Mouse (Mus musculus) spleen, postnatal 36 days (tissue): Measurements from ENCODE around the gene Rnf6.
"Not testable (repeated sequence)": the region's sequence is repeated elsewhere in the genome, so short reads cannot be mapped to it uniquely, and the experiment has no call there.

Experiments
- DNase-seq, 2 experiments: peaks; one replicate each; pipeline ENCODE4 v3.0.0; 2022; ENCODE audit warnings: low spot score in 2 of 2, mixed read lengths in 1 of 2

The Rnf6 gene

GRCm38 (mm10) chr5:146230864-146231654, 9.7 kb upstream of the Rnf6 start, which contains the start of gene Cdk8:
Gene Cdk8, plus strand, starts transcription at chr5:146231230.
- DNase-seq: peak; percentile 88

DNA sequence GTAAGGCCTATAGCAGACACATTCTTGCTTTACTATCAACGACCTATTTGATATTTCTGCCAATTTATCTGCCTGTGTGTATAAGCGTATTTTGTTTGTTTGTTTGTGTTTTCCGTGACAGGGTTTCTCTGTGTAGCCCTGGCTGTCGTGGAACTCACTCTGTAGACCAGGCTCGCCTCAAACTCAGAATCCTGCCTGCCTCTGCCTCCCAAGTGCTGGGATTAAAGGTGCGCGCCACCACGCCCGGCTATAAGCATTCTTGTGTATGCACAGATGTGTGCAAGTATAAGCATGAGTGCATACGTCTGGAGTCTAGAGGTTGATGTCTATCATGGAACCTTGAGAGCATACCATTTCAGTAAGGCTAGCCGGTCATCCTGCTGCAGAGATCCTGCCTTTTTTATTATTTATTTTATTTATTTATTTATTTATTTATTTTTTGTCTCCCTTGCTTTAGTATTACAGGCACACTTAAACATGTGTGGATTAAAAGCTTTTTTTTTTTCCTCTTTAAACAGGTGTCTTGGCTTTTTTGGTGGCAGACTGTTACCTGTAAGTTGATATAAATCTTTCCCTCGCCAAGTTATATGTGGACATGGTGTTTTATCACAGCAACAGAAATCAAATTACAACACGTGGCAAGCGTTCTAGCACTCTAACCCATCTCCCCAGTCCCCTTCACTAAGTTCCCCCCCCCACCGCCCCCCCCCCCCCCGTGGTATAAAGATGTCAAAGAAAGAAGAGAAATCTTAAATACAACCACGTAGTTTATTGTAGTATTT, 8.7 kb upstream of the Rnf6 start:
- no peak for DNase-seq

DNA sequence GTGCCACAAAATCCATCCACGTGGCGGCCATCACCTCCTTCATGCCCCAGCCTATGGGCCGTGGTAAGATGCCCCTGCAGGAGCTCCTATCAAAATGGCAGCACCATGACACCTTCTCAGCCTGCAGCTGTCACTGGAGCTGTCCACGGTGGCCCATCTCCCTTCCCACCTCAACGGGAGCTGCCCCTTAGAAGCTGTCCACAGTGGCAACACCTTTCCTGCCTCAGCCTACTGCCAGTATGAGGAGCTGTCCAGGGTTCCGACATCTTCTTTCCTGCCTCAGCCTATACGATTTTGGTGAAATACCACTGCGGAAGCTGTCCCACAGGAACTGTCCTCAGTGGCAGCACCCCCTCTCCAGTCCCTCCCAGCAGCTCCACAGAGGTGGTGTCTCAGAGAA, 6.1 kb upstream of the Rnf6 start:
- no peak for DNase-seq

DNA sequence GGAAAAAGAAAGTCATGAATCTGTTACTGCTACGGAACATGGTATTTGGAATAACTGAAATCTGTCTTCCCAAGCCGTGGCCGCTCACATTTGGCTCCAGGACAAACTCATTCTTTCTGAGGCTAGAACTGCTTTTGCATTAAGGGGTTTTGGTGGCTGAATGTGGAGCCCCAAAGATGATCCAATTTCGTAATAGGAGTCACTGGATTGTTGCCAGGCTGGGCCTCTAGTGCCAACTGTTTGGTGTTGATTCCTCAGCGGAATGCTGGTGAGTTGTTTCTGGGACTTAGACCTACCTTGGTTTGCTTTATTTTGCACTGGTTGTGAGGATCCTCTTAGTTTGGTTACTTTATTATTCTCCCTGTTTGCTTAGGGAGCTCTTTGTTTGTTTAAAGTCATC, 2.4 kb upstream of the Rnf6 start:
- no peak for DNase-seq

DNA sequence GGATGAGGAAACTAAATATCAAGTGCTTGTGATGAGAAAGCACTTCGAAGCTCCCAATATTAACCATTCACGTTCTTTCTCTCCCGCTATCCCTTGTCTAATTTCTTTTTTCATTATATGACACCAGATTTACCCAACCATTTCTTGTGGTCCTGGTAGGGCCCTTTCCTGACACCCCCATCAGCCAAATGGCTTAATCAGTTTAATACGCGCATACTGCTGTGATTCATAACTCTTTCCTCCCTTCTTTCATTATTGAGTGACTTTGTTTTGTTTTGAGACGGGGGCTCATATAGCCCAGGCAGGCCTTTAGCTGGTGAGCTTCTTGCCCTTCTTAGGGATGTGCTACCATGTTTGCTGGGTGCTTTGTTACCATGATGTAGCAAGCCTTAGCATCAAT, 367 bp upstream of the Rnf6 start:
- no peak for DNase-seq

DNA sequence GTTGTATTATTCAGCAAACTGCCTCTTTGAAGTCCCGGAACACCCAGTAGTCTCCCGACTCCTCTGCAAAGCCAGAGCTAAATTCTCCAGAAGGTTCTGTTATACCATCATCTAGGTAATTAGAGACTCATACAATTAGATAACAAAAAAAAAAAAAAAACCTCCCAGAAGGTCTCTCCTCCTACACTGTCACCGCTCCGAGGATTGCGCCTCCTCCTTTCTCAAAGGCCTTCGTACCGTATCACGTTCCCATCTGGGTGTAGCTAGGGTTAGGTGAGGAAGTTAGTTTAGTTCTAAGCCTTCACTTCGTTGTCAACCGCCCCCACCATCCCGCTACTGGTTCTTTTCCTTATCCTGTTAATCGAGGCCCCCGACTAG, 865 bp downstream of the Rnf6 start:
- DNase-seq: no peak

DNA sequence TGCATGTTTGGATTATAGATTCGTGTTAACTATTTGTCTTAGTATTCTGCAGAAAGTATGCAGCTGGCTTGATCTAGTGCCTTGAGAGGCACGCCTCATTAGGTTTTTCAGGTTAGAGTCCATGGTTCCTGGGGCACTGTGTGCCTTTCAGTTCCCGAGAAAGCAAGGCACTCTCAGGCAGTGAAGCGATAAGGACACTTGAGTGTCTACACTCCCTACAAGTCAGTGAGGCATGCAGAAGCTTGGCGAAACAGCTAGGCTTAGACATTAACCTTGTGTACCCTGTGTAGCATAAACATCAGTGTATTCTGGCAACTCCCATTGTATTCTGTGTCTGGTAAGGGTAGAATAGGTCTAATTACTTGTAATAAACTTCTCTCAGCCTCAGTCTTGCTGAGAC, 15.8 kb downstream of the Rnf6 start:
- DNase-seq: no peak

GRCm38 (mm10) chr5:146203921-146204320, 17.4 kb downstream of the Rnf6 start:
- DNase-seq: no peak

- no peak for DNase-seq
These were observed 20.8 kb downstream of the Rnf6 start for GRCm38 (mm10) chr5:146200580-146200979.

DNA sequence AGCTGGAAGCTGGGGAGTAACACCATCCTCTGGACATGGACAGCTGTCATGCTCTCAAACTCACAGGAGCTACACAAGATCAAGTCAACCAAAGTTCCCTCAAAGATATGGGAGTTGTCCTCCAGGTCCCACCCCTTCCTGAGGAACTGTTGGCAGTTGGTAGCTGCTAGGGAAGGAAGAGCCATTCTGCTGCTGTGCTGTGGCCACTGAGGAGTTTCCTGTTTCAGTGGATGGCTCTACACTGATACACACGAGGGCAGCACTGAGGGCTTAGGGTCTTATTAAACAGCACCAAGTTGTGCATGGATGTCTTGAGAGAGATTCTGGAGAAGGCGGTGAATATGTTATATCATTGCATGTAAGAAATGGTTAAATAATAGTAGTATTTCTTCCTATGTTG, 21.8 kb downstream of the Rnf6 start:
- DNase-seq: no peak

DNA sequence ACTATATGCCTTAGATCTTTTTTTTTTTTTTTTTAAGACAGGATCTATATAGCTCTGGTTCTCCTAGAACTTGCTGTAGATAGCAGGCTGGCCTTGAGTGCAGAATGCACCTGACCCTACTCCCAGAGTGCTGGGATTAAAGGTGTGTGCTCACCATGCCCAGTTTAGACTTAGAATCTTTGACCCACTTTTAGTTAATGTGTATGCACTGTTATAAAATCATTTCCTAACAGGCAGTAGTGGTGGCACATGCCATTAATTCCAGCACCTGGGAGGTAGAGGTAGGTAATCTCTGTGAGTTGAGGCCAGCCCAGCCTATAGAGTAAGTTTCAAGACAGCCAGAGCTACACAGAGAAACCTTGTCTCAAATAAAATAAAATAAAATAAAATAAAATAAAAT, 22.3 kb downstream of the Rnf6 start:
- no peak for DNase-seq

GRCm38 (mm10) chr5:146193360-146193759, 28.0 kb downstream of the Rnf6 start:
- no peak for DNase-seq

DNA sequence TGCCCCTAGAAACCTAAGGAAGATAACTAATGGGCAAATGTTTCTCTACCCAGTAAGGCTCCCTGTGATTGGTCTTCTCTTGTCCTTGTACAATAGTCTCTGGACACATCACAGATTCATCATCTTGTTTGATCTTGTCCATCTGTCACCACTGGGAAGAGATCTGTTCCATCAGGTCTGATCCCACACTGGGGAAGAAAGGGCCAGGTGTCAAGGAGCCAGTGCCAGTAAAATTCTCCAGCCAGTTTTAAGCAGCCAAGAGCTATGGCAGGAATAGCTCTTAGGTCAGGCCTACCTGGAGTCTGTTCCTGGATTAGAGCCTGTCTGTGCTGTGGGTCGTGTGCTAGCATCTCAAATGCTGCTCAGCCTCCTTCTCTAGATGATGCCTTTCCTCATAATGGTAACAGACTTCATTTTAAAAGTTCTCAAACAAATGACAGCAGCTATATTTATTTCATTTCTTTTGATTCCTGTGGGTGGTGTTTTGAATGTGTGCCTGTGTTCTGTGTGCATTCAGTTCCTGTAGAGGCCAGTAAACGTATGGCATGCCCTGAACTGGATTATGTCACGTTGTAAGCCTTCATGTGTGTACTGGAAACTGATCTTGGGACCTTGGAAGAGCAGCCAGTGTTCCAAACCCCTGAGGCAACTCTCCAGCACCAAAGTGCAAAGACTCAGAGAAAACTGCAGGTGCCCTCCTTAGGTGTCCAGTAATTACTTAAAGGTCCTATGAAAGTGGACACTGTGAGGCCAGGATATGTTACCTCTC, 30.7 kb downstream of the Rnf6 start:
- no peak for DNase-seq

DNA sequence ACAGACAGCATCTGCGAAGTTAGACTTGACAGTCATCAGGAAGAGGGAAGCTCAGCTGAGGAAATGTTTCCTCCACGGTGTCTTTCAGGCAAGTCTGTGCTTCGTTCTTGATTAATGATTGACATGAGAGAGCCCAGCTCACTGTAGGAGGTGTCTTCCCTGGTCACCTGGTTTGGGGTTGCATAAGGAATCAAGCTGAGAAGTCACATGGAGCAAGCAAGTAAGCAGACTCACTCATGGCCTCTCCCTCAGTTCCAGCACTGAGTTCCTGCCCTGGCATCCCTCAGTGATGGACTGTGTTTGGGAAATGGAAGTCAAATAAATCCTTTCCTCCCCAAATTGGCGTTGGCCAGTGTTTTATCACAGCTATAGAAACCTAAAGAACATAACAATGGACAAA, 31.3 kb downstream of the Rnf6 start:
- DNase-seq: no peak

DNA sequence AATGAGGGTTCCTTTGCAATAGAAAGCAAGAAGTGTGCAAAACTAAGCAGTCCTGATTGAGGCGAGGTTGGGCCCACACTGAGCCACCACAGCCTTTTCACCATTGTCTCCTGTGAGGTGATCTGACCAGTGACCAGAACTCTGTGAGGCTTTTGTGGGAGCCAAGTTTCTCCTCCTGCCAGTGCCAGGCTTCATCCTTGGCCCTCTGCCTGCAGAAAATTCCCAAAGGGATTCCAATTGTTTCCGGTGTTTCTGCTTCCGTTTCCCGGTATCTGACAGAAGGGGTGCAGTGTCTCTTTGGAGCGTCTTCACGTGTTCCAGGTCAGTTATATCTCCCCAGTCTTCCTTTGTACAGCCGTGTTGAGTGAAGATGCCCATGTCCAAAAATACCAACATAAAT, 32.6 kb downstream of the Rnf6 start:
- no peak for DNase-seq

- DNase-seq: no peak
These were observed 33.2 kb downstream of the Rnf6 start for GRCm38 (mm10) chr5:146188144-146188543.

DNA sequence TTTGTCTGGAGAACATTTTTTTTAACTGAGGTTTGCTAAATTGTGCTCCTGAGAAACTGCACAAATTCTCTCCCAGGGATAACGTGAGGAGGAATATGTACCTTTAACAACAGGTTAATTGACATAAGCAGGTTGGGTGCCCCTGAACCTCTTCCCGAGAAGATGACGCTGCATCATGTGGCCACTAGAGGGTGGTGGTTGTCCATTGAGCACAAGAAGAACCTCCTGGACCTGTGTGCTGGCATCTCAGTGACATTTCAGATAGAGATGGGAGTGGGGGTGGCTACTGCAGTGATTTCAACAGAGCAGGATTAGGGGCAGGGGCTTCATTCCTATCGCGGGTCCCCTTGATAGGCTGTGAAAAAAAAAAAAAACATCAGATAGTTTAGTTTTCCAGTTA, 33.9 kb downstream of the Rnf6 start:
- DNase-seq: peak; percentile 38 to 44

GRCm38 (mm10) chr5:146185204-146185603, 36.2 kb downstream of the Rnf6 start, which contains the start of gene 1700001J03Rik:
Gene 1700001J03Rik, minus strand, starts transcription at chr5:146185304.
- not testable (repeated sequence) for DNase-seq

DNA sequence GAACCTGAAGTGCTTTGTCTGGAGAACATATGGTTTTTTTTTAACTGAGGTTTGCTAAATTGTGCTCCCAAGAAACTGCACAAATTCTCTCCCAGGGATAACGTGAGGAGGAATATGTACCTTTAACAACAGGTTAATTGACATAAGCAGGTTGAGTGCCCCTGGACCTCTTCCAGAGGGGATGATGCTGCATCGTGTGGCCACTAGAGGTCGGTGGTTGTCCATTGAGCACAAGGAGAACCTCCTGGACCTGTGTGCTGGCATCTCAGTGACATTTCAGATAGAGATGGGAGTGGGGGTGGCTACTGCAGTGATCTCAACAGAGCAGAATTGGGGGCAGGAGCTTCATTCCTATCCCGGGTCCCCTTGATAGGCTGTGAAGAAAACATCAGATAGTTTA, 48.6 kb downstream of the Rnf6 start:
- DNase-seq: not testable (repeated sequence)

DNA sequence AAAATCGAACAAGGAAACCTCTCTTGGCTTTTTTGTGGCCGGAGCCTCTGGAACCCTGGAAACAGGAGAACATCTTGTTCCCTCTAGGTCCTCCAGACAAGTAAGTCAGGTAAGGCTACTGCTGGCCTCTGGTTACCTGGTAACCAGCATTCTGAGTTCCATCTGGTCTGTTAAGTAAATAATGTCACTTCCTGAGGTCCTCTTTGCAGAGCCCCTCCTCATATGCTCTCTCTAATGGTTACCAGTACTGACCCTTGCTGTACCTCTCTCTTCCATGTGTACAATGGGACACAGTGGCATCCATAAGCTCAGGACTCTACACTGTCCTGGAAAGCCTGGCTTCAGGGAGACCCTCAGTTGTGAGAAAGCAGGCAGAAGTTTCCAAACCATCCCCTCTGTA, 50.7 kb downstream of the Rnf6 start, which contains the start of gene Gm6309:
Gene Gm6309, minus strand, starts transcription at position 101 of the 400 bp plus-strand sequence.
- not testable (repeated sequence) for DNase-seq

DNA sequence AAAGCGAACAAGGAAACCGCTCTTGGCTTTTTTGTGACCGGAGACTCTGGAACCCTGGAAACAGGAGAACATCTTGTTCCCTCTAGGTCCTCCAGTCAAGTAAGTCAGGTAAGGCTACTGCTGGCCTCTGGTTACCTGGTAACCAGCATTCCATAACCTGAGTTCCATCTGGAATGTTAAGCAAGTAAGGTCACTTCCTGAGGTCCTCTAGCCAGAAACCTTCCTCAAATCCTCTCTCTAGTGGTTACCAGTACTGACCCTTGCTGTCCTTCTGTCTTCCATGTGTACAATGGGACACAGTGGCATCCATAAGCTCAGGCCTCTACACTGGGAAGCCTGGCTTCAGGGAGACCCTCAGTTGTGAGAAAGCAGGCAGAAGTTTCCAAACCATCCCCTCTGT, 60.9 kb downstream of the Rnf6 start, which contains the start of gene Gm5565:
Gene Gm5565, minus strand, starts transcription at position 101 of the 400 bp plus-strand sequence.
- DNase-seq: not testable (repeated sequence)
